Mouse (Mus musculus): Measurements from ENCODE around the gene Mdga1. TPM values are rescaled to one million over a fixed set of nuclear protein-coding genes. Genes with fewer than 3 reads are reported as not detected.
A peak's percentile ranks its signal among the peaks of the same experiment; 100 is the strongest.

Mdga1 gene
- polyA plus RNA-seq, 1 experiment from 2014 or later, result 14.3 TPM

- Histone ChIP-seq H3K4me1 (ENCODE audit: control insufficient read depth, insufficient read depth, low read length) (peaks cover 8% of the 10 kb centered on the region), H3K9me3 (replicated peaks; ENCODE audit: control insufficient read depth, low read length, poor library complexity, severe bottlenecking) (no peaks in the 10 kb centered on the region), H3K36me3 (ENCODE audit: control insufficient read depth, insufficient read depth, low read length) (no peaks in the 10 kb centered on the region), H3K9ac (ENCODE audit: low read depth, low read length) (no peak overlapping the region), H3K27me3 (ENCODE audit: control insufficient read depth, insufficient read depth, low read depth, low read length) (no peaks in the 10 kb centered on the region), H3K27ac (ENCODE audit: low read length) (no peak overlapping the region), H3K4me3 (ENCODE audit: low read depth, low read length) (no peak overlapping the region), H3K4me2 (ENCODE audit: low read length) (no peak overlapping the region)
- WGBS, result 76% methylated on average over 3 of the region's 3 CpGs
- no peak for ATAC-seq
Measured at GRCm38 (mm10) chr17:29919552-29919920, 50.4 kb downstream of the Mdga1 start.

GRCm38 (mm10) chr17:29918791-29919551 is 50.9 kb downstream of the Mdga1 start:
- Histone ChIP-seq H3K4me1 (ENCODE audit: control insufficient read depth, insufficient read depth, low read length) (peaks cover 8% of the 10 kb centered on the region), H3K4me3 (ENCODE audit: low read depth, low read length) (no peak overlapping the region), H3K9ac (ENCODE audit: low read depth, low read length) (no peak overlapping the region), H3K27ac (ENCODE audit: low read length) (no peak overlapping the region), H3K9me3 (replicated peaks; ENCODE audit: control insufficient read depth, low read length, poor library complexity, severe bottlenecking) (no peaks in the 10 kb centered on the region), H3K27me3 (ENCODE audit: control insufficient read depth, insufficient read depth, low read depth, low read length) (no peaks in the 10 kb centered on the region), H3K4me2 (ENCODE audit: low read length) (no peak overlapping the region), H3K36me3 (ENCODE audit: control insufficient read depth, insufficient read depth, low read length) (no peaks in the 10 kb centered on the region)
- ATAC-seq, result peak; percentile 60; the same call in 1 of the 2 replicates
- WGBS, result 47% methylated on average over 13 of the region's 13 CpGs

- no peak overlapping the region for H3K9ac ChIP-seq (ENCODE audit: low read depth, low read length)
- H3K9me3 ChIP-seq (replicated peaks; ENCODE audit: control insufficient read depth, low read length, poor library complexity, severe bottlenecking), result no peaks in the 10 kb centered on the region
- peaks cover 8% of the 10 kb centered on the region for H3K4me1 ChIP-seq (ENCODE audit: control insufficient read depth, insufficient read depth, low read length)
- no peak overlapping the region for H3K4me3 ChIP-seq (ENCODE audit: low read depth, low read length)
- no peak overlapping the region for H3K27ac ChIP-seq (ENCODE audit: low read length)
- no peaks in the 10 kb centered on the region for H3K36me3 ChIP-seq (ENCODE audit: control insufficient read depth, insufficient read depth, low read length)
- H3K27me3 ChIP-seq (ENCODE audit: control insufficient read depth, insufficient read depth, low read depth, low read length), result no peaks in the 10 kb centered on the region
- H3K4me2 ChIP-seq (ENCODE audit: low read length), result no peak overlapping the region
- ATAC-seq, result no peak
- 25% methylated on average over 3 of the region's 3 CpGs for WGBS
Measured at GRCm38 (mm10) chr17:29916968-29917367, 52.9 kb downstream of the Mdga1 start.

- peaks cover 7% of the 10 kb centered on the region for H3K4me1 ChIP-seq (ENCODE audit: control insufficient read depth, insufficient read depth, low read length)
- no peaks in the 10 kb centered on the region for H3K27me3 ChIP-seq (ENCODE audit: control insufficient read depth, insufficient read depth, low read depth, low read length)
- no peaks in the 10 kb centered on the region for H3K9me3 ChIP-seq (replicated peaks; ENCODE audit: control insufficient read depth, low read length, poor library complexity, severe bottlenecking)
- no peak overlapping the region for H3K4me3 ChIP-seq (ENCODE audit: low read depth, low read length)
- WGBS, result 70% methylated on average over 10 of the region's 10 CpGs
- H3K27ac ChIP-seq (ENCODE audit: low read length), result no peak overlapping the region
- ATAC-seq, result no peak
- H3K4me2 ChIP-seq (ENCODE audit: low read length), result no peak overlapping the region
- no peaks in the 10 kb centered on the region for H3K36me3 ChIP-seq (ENCODE audit: control insufficient read depth, insufficient read depth, low read length)
- no peak overlapping the region for H3K9ac ChIP-seq (ENCODE audit: low read depth, low read length)
Measured at GRCm38 (mm10) chr17:29915820-29916219, 54.1 kb downstream of the Mdga1 start.

GRCm38 (mm10) chr17:29913301-29913965 is 56.5 kb downstream of the Mdga1 start:
- H3K4me2 ChIP-seq (ENCODE audit: low read length), result no peak overlapping the region
- no peak overlapping the region for H3K27ac ChIP-seq (ENCODE audit: low read length)
- no peak for ATAC-seq
- H3K9me3 ChIP-seq (replicated peaks; ENCODE audit: control insufficient read depth, low read length, poor library complexity, severe bottlenecking), result no peaks in the 10 kb centered on the region
- H3K4me3 ChIP-seq (ENCODE audit: low read depth, low read length), result no peak overlapping the region
- 89% methylated on average over 16 of the region's 16 CpGs for WGBS
- no peaks in the 10 kb centered on the region; the same call in 1 of the 2 replicates for H3K4me1 ChIP-seq (ENCODE audit: control insufficient read depth, insufficient read depth, low read length)
- no peaks in the 10 kb centered on the region; the same call in 1 of the 2 replicates for H3K36me3 ChIP-seq (ENCODE audit: control insufficient read depth, insufficient read depth, low read length)
- H3K9ac ChIP-seq (ENCODE audit: low read depth, low read length), result no peak overlapping the region
- no peaks in the 10 kb centered on the region for H3K27me3 ChIP-seq (ENCODE audit: control insufficient read depth, insufficient read depth, low read depth, low read length)

GRCm38 (mm10) chr17:29912733-29913132 is 57.2 kb downstream of the Mdga1 start:
- Histone ChIP-seq H3K27ac (ENCODE audit: low read length) (no peak overlapping the region), H3K4me3 (ENCODE audit: low read depth, low read length) (no peak overlapping the region), H3K4me1 (ENCODE audit: control insufficient read depth, insufficient read depth, low read length) (no peaks in the 10 kb centered on the region; the same call in 1 of the 2 replicates), H3K27me3 (ENCODE audit: control insufficient read depth, insufficient read depth, low read depth, low read length) (no peaks in the 10 kb centered on the region), H3K4me2 (ENCODE audit: low read length) (no peak overlapping the region), H3K36me3 (ENCODE audit: control insufficient read depth, insufficient read depth, low read length) (no peaks in the 10 kb centered on the region; the same call in 1 of the 2 replicates), H3K9ac (ENCODE audit: low read depth, low read length) (no peak overlapping the region), H3K9me3 (replicated peaks; ENCODE audit: control insufficient read depth, low read length, poor library complexity, severe bottlenecking) (no peaks in the 10 kb centered on the region)
- 75% methylated on average over 5 of the region's 5 CpGs for WGBS
- ATAC-seq, result no peak

- H3K4me3 ChIP-seq (ENCODE audit: low read depth, low read length), result no peak overlapping the region
- H3K27ac ChIP-seq (ENCODE audit: low read length), result no peak overlapping the region
- 95% methylated on average over 7 of the region's 7 CpGs for WGBS
- no peaks in the 10 kb centered on the region for H3K9me3 ChIP-seq (replicated peaks; ENCODE audit: control insufficient read depth, low read length, poor library complexity, severe bottlenecking)
- no peaks in the 10 kb centered on the region; the same call in 1 of the 2 replicates for H3K4me1 ChIP-seq (ENCODE audit: control insufficient read depth, insufficient read depth, low read length)
- H3K27me3 ChIP-seq (ENCODE audit: control insufficient read depth, insufficient read depth, low read depth, low read length), result no peaks in the 10 kb centered on the region
- H3K4me2 ChIP-seq (ENCODE audit: low read length), result no peak overlapping the region
- no peaks in the 10 kb centered on the region; the same call in 1 of the 2 replicates for H3K36me3 ChIP-seq (ENCODE audit: control insufficient read depth, insufficient read depth, low read length)
- H3K9ac ChIP-seq (ENCODE audit: low read depth, low read length), result no peak overlapping the region
- no peak for ATAC-seq
Measured at GRCm38 (mm10) chr17:29909031-29909430, 60.9 kb downstream of the Mdga1 start.

- Histone ChIP-seq H3K4me2 (ENCODE audit: low read length) (no peak overlapping the region), H3K9me3 (replicated peaks; ENCODE audit: control insufficient read depth, low read length, poor library complexity, severe bottlenecking) (no peaks in the 10 kb centered on the region), H3K4me1 (ENCODE audit: control insufficient read depth, insufficient read depth, low read length) (peaks cover 5% of the 10 kb centered on the region; the same call in 1 of the 2 replicates), H3K27me3 (ENCODE audit: control insufficient read depth, insufficient read depth, low read depth, low read length) (no peaks in the 10 kb centered on the region), H3K4me3 (ENCODE audit: low read depth, low read length) (no peak overlapping the region), H3K27ac (ENCODE audit: low read length) (no peak overlapping the region), H3K36me3 (ENCODE audit: control insufficient read depth, insufficient read depth, low read length) (no peaks in the 10 kb centered on the region; the same call in 1 of the 2 replicates), H3K9ac (ENCODE audit: low read depth, low read length) (no peak overlapping the region)
- 69% methylated on average over 5 of the region's 5 CpGs for WGBS
- ATAC-seq, result no peak
Measured at GRCm38 (mm10) chr17:29904694-29905093, 65.2 kb downstream of the Mdga1 start.

Measured in midbrain, embryonic 16.5 days (tissue).